Mouse (Mus musculus) heart, embryonic 11.5 days (tissue): ENCODE data around the gene Pak4. TPM values are rescaled to one million over a fixed set of nuclear protein-coding genes. Genes with fewer than 3 reads are reported as not detected.
A peak's percentile ranks its signal among the peaks of the same experiment; 100 is the strongest.
"Not testable (repeated sequence)": the region's sequence is repeated elsewhere in the genome, so short reads cannot be mapped to it uniquely, and the experiment has no call there.

Source experiments
- ATAC-seq: fragments of 200-750 bp; cut with Nextera tagmentation; replicated peaks from 2 replicates; pipeline ENCODE4 v1.8.0; 2017; ENCODE audit warnings: moderate library complexity; ENCODE audit not compliant: insufficient number of reproducible peaks, low FRiP score, low TSS enrichment
- H3K27ac ChIP-seq: fragments of 300-500 bp; sonication (generic); 2 replicates; pipeline ENCODE4 v1.5.1; 2014; ENCODE audit warnings: mild to moderate bottlenecking, low read depth, low read length
- H3K27me3 ChIP-seq: fragments of 300-500 bp; sonication (generic); 2 replicates; pipeline ENCODE4 v1.6.1; 2014; ENCODE audit warnings: mild to moderate bottlenecking, low read length, mixed read lengths; ENCODE audit not compliant: control insufficient read depth, insufficient read depth
- H3K36me3 ChIP-seq: fragments of 300-500 bp; sonication (generic); 2 replicates; pipeline ENCODE4 v1.6.1; 2014; ENCODE audit warnings: mild to moderate bottlenecking, low read length, moderate library complexity, mixed read lengths; ENCODE audit not compliant: control insufficient read depth, insufficient read depth
- H3K4me1 ChIP-seq: fragments of 300-500 bp; sonication (generic); 2 replicates; pipeline ENCODE4 v1.6.1; 2014; ENCODE audit warnings: low read length; ENCODE audit not compliant: control insufficient read depth, insufficient read depth
- H3K4me2 ChIP-seq: fragments of 300-500 bp; sonication (generic); 2 replicates; pipeline ENCODE4 v1.6.1; 2014; ENCODE audit warnings: mild to moderate bottlenecking, moderate library complexity
- H3K4me3 ChIP-seq: fragments of 300-500 bp; sonication (generic); 2 replicates; pipeline ENCODE4 v1.5.1; 2014; ENCODE audit warnings: low read depth, low read length
- H3K9ac ChIP-seq: fragments of 300-500 bp; sonication (generic); 2 replicates; pipeline ENCODE4 v1.6.1; 2014; ENCODE audit warnings: mild to moderate bottlenecking, low read depth, low read length, moderate library complexity
- H3K9me3 ChIP-seq: fragments of 300-500 bp; sonication (generic); replicated peaks from 2 replicates; pipeline ENCODE4 v1.6.1; 2016; ENCODE audit warnings: low read length; ENCODE audit not compliant: control insufficient read depth
- WGBS: fragments of 180-500 bp; shearing (Covaris S2); extraction: QIAGEN DNeasy Blood & Tissue Kit; methylation state at CpG from one replicate; pipeline ENCODE4 v1.1.7; 2014; ENCODE audit not compliant: insufficient replicate concordance; 5-methylcytosine and 5-hydroxymethylcytosine counted together
- microRNA-seq: library from miRNA; unstranded; fragments of <30 nt; microRNA quantifications from one replicate; pipeline ENCODE4, GENCODE M21; 2016; ENCODE audit warnings: borderline number of aligned reads
- polyA plus RNA-seq: library from polyadenylated mRNA; unstranded; fragments of >200 nt; fragmentation: Nextera tagmentation; extraction: Ambion mirVana; gene quantifications from 2 replicates; pipeline ENCODE4 v1.2.1, GENCODE M21; 2014

Gene Pak4
- polyA plus RNA-seq, 1 experiment from 2014 or later: 25.4 TPM

DNA sequence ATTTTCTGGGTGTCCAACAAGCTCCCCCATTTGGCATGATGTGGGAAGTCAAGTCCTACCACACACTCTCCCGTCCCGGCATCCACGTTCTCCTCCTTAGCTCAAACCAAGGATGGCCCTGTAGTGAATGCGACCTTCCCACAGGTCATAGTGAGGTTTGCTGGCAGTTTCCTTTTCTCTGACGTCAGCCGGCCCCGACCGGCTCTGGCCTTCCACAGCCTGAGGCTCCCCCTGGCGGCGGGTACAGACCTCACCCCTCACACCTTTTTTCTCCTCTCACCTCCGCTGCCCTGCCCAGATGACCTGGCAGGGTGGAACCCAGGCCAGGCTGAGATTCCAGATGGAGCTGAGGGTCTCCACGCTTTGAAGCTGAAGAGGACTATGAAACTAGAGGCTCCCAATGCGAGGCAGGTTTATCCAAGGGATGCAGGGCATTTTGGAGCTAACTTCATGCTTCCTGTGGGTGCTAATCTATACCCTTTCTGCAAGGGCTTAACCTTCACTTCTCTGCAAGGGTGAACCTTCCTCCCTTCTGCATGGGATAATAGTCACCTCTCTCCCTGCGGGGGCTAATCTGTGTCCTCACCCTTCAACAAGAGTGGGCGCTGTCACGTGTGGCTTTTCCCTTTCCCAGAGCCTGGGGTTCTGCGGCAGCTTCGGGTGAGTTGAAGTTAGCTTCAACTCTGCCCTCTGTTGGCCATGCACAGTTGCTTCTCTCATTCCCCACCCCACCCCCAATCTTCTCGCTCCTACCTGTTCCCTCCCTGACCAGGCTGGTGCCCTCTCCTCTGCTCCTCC, 69.9 kb downstream of the Pak4 start:
- no peak overlapping the region for H3K27ac ChIP-seq
- no peak overlapping the region for H3K4me3 ChIP-seq
- H3K4me1 ChIP-seq: no peaks in the 10 kb centered on the region
- no peaks in the 10 kb centered on the region for H3K9me3 ChIP-seq
- WGBS: 6% methylated on average over 19 of the region's 19 CpGs
- H3K4me2 ChIP-seq: peak overlapping the region; percentile 14; the same call in 1 of the 2 replicates
- H3K36me3 ChIP-seq: no peaks in the 10 kb centered on the region
- H3K9ac ChIP-seq: no peak overlapping the region
- H3K27me3 ChIP-seq: peaks cover 6% of the 10 kb centered on the region; the same call in 1 of the 2 replicates
- no peak; the same call in 1 of the 2 replicates for ATAC-seq

DNA sequence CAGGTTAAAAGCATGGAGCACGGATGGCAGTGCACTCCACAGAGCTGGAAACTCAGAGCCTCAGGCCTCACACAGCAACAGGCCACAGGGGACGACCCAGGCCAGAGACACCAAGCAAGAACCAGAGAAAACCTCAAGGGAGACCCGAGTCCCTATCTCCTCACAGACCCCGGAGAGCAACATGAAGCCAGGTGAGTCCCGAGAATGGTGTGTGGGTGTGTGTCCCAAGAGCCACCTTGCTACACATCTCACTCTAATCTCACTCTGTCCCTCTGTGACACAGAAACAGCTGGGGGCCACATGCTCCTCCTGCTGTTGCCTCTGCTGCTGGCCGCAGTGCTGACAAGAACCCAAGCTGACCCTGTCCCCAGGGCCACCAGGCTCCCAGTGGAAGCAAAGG, 75.4 kb downstream of the Pak4 start, which contains the start of gene Ifnl3:
Gene Ifnl3, plus strand, starts transcription at position 301 of the 400 bp plus-strand sequence.
- 50% methylated on average over 5 of the region's 6 CpGs for WGBS
- H3K27ac ChIP-seq, H3K9ac ChIP-seq, H3K36me3 ChIP-seq, H3K4me2 ChIP-seq, H3K4me1 ChIP-seq, H3K27me3 ChIP-seq, H3K9me3 ChIP-seq, ATAC-seq, H3K4me3 ChIP-seq: not testable (repeated sequence)

DNA sequence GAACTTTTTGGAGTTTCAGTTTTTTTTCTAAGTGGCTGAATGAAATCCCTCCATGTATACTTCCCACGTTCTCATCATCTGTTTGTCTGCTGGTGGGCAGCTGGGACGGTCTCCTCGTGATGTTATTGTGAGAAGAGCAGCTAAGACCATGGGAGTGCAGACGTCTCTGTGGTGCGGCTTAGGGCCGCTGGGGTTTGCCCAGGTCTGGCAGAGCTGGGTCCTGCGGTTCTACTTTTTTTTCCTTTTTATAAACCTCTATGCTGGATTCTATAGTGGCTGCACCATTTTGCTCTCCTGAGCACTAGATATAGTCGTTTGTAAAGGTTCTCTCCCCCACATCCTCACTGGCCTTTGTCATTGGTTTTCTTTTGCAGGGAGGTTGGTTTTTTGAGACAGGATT, 86.5 kb downstream of the Pak4 start:
- Histone ChIP-seq H3K4me2 (no peak overlapping the region), H3K9me3 (no peaks in the 10 kb centered on the region), H3K4me3 (no peak overlapping the region), H3K27me3 (no peaks in the 10 kb centered on the region), H3K36me3 (no peaks in the 10 kb centered on the region), H3K9ac (no peak overlapping the region), H3K4me1 (no peaks in the 10 kb centered on the region), H3K27ac (no peak overlapping the region)
- WGBS: 61% methylated on average over 8 of the region's 8 CpGs
- ATAC-seq: no peak

DNA sequence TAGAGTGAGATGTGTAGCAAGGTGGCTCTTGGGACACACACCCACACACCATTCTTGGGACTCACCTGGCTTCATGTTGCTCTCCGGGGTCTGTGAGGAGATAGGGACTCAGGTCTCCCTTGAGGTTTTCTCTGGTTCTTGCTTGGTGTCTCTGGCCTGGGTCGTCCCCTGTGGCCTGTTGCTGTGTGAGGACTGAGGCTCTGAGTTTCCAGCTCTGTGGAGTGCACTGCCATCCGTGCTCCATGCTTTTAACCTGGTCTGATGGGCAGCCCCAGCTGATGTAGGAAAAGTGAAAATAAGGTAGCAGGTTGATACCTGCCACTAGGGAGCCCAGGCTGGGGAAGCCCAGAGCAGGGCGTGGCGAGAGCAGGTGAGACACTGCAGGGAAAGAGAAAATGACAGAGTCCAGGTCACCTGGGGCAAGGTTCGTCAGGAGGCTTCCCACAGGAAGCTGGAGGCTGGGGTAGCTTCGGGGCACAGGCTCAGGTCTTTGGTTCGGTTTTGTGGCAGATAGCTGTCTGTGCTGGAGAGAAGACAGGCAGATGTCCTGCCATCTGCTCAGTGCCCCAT, 87.5 kb downstream of the Pak4 start, which contains the start of gene Ifnl2:
Gene Ifnl2, minus strand, starts transcription at position 51 of the 570 bp plus-strand sequence.
- not testable (repeated sequence) for H3K4me3 ChIP-seq, H3K36me3 ChIP-seq, H3K4me2 ChIP-seq, H3K4me1 ChIP-seq, ATAC-seq, H3K9me3 ChIP-seq, H3K27me3 ChIP-seq, H3K27ac ChIP-seq, H3K9ac ChIP-seq
- 50% methylated on average over 8 of the region's 8 CpGs for WGBS

DNA sequence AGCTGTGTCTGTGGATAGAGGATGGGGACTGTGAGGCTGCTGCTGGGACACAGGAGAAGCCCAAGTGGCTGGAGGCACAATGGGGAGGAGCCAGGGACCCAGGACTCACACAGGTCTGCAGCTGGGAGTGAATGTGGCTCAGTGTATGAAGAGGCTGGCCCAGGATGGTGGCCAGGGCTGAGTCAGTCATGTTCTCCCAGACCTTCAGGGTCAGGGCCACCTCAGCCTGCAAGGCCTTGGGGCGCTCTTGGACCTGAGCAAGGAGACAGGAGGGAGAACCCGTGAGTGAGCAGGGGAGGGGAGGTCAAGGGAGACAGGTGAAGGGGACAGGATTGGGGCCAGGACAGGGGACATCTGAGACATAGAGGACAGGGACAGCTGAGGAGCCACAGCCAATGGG, 88.9 kb downstream of the Pak4 start:
- H3K36me3 ChIP-seq, H3K9ac ChIP-seq, H3K4me3 ChIP-seq, H3K4me1 ChIP-seq, H3K4me2 ChIP-seq, ATAC-seq, H3K9me3 ChIP-seq, H3K27me3 ChIP-seq, H3K27ac ChIP-seq: not testable (repeated sequence)
- WGBS: 74% methylated on average over 2 of the region's 2 CpGs

Small RNA genes lying within 50 kb of the gene (microRNA-seq; reads per million reads assigned to microRNA genes)
- 0.47 reads per million for gene Mir7049

Other genes starting within 250 kb of the Pak4 start
- gene Rps16, start 247.5 kb downstream of the Pak4 start, polyA plus RNA-seq: 750 and 792 TPM in 2 replicates
- gene Plekhg2, start 225.6 kb downstream of the Pak4 start, polyA plus RNA-seq: 44.6 and 47.8 TPM in 2 replicates
- gene Zfp36, start 217.9 kb downstream of the Pak4 start, polyA plus RNA-seq: 10.9 and 11.6 TPM in 2 replicates
- 46.4 and 54.3 TPM in 2 replicates for gene Med29, start 205.5 kb downstream of the Pak4 start, polyA plus RNA-seq
- 70.2 and 81.4 TPM in 2 replicates for gene Paf1, start 205.2 kb downstream of the Pak4 start, polyA plus RNA-seq
- gene Gmfg, start 160.7 kb downstream of the Pak4 start, polyA plus RNA-seq: 5.8 and 6.4 TPM in 2 replicates
- gene Lrfn1, start 146.2 kb downstream of the Pak4 start, polyA plus RNA-seq: 1.4 and 1.7 TPM in 2 replicates
- not detected in 2 replicates for gene Ifnl2, start 87.7 kb downstream of the Pak4 start, polyA plus RNA-seq
- gene Ifnl3, start 75.3 kb downstream of the Pak4 start, polyA plus RNA-seq: not detected in 2 replicates
- not detected in 2 replicates for gene Sycn, start 57.3 kb downstream of the Pak4 start, polyA plus RNA-seq
- gene Nccrp1, start 50.9 kb downstream of the Pak4 start, polyA plus RNA-seq: not detected in 2 replicates
- gene Samd4b, start within 50 bp of the Pak4 start, polyA plus RNA-seq: 22.2 and 22.8 TPM in 2 replicates
- gene Acp7, start 33.1 kb upstream of the Pak4 start, polyA plus RNA-seq: 0.17 TPM in 1 of 2 replicates, not detected in the other
- gene Fbxo27, start 94.7 kb upstream of the Pak4 start, polyA plus RNA-seq: 3.3 and 5.1 TPM in 2 replicates
- gene Fbxo17, start 118.6 kb upstream of the Pak4 start, polyA plus RNA-seq: 12.0 and 12.7 TPM in 2 replicates
- 133 and 134 TPM in 2 replicates for gene Mrps12, start 143.6 kb upstream of the Pak4 start, polyA plus RNA-seq
- 20.9 and 21.2 TPM in 2 replicates for gene Sars2, start 143.8 kb upstream of the Pak4 start, polyA plus RNA-seq
- not detected in 2 replicates for gene Ccer2, start 158.0 kb upstream of the Pak4 start, polyA plus RNA-seq
- 52.2 and 55.3 TPM in 2 replicates for gene Sirt2, start 168.6 kb upstream of the Pak4 start, polyA plus RNA-seq
- 34.7 and 38.0 TPM in 2 replicates for gene Nfkbib, start 169.3 kb upstream of the Pak4 start, polyA plus RNA-seq
- 2.4 and 2.5 TPM in 2 replicates for gene Rinl, start 190.8 kb upstream of the Pak4 start, polyA plus RNA-seq
- gene Hnrnpl, start 210.4 kb upstream of the Pak4 start, polyA plus RNA-seq: 210 and 212 TPM in 2 replicates
- 139 and 149 TPM in 2 replicates for gene Ech1, start 227.0 kb upstream of the Pak4 start, polyA plus RNA-seq
- 2.2 and 3.9 TPM in 2 replicates for gene Lgals4, start 235.7 kb upstream of the Pak4 start, polyA plus RNA-seq